Mouse (Mus musculus): ENCODE results near the gene Krba1. TPM values are rescaled to one million over a fixed set of nuclear protein-coding genes. Genes with fewer than 3 reads are reported as not detected.
A peak's percentile ranks its signal among the peaks of the same experiment; 100 is the strongest.

The Krba1 gene
- total and polyA plus RNA-seq, 2 experiments from 2014 or later, result 14.8 to 33.8 TPM

GRCm38 (mm10) chr6:48409726-48410343 is 14.4 kb downstream of the Krba1 start:
- H3K27me3 ChIP-seq (ENCODE audit: control insufficient read depth, insufficient read depth, low read length), result no peaks in the 10 kb centered on the region
- no peak for TF ChIP-seq CTCF (IDR thresholded peaks at IDR 0.05; ENCODE audit: low read depth)

GRCm38 (mm10) chr6:48410551-48410950 is 15.2 kb downstream of the Krba1 start:
- H3K4me3 ChIP-seq (ENCODE audit: low read depth, low read length), result no peak overlapping the region
- no peak for ATAC-seq (ENCODE audit: insufficient read depth, low read depth)
- H3K36me3 ChIP-seq (replicated peaks; ENCODE audit: control insufficient read depth, insufficient read depth, low read length), result peaks cover 99% of the 10 kb centered on the region
- no peaks in the 10 kb centered on the region for H3K9me3 ChIP-seq (replicated peaks; ENCODE audit: control insufficient read depth, low read length)
- H3K27ac ChIP-seq (ENCODE audit: low read depth), result peak overlapping the region; percentile 58; the same call in 1 of the 2 replicates
- no peak for DNase-seq (ENCODE audit: low spot score)
- H3K4me1 ChIP-seq (ENCODE audit: control insufficient read depth, insufficient read depth), result 0 out of 2 replicates have a peak, but pooled peaks cover 11% of the 10 kb centered on the region
- 92% methylated on average over 3 of the region's 3 CpGs for WGBS
- no peak overlapping the region for H3K4me2 ChIP-seq (ENCODE audit: low read depth, low read length)
- H3K9ac ChIP-seq (replicated peaks; ENCODE audit: low read depth, low read length), result no peak overlapping the region
- H3K27me3 ChIP-seq (ENCODE audit: control insufficient read depth, insufficient read depth, low read length), result no peaks in the 10 kb centered on the region
- TF ChIP-seq EP300 (IDR thresholded peaks at IDR 0.05; ENCODE audit: low read depth) (no peak), CTCF (IDR thresholded peaks at IDR 0.05; ENCODE audit: low read depth) (no peak)

More at GRCm38 (mm10) chr6:48409726-48410343, 14.4 kb downstream of the Krba1 start:
- peaks cover 98% of the 10 kb centered on the region for H3K36me3 ChIP-seq (replicated peaks; ENCODE audit: control insufficient read depth, insufficient read depth, low read length)
- no peak overlapping the region for H3K4me2 ChIP-seq (ENCODE audit: low read depth, low read length)
- DNase-seq (ENCODE audit: low spot score) (no peak), ATAC-seq (ENCODE audit: insufficient read depth, low read depth) (no peak)
- H3K4me1 ChIP-seq (ENCODE audit: control insufficient read depth, insufficient read depth), result 0 out of 2 replicates have a peak, but pooled peaks cover 11% of the 10 kb centered on the region
- no peak overlapping the region for H3K9ac ChIP-seq (replicated peaks; ENCODE audit: low read depth, low read length)
- H3K9me3 ChIP-seq (replicated peaks; ENCODE audit: control insufficient read depth, low read length), result no peaks in the 10 kb centered on the region
- WGBS, result 92% methylated on average over 4 of the region's 4 CpGs
- H3K27ac ChIP-seq (ENCODE audit: low read depth), result no peak overlapping the region
- no peak overlapping the region for H3K4me3 ChIP-seq (ENCODE audit: low read depth, low read length)

GRCm38 (mm10) chr6:48411193-48412092 is 16.1 kb downstream of the Krba1 start:
- H3K27ac ChIP-seq (ENCODE audit: low read depth), result peak overlapping the region; percentile 58
- H3K4me2 ChIP-seq (ENCODE audit: low read depth, low read length), result no peak overlapping the region
- 58% methylated on average over 6 of the region's 6 CpGs for WGBS
- peaks cover 99% of the 10 kb centered on the region for H3K36me3 ChIP-seq (replicated peaks; ENCODE audit: control insufficient read depth, insufficient read depth, low read length)
- ATAC-seq (ENCODE audit: insufficient read depth, low read depth) (peak; percentile 87), DNase-seq (ENCODE audit: low spot score) (peak; percentile 75)
- H3K4me3 ChIP-seq (ENCODE audit: low read depth, low read length), result no peak overlapping the region
- no peak for TF ChIP-seq EP300 (IDR thresholded peaks at IDR 0.05; ENCODE audit: low read depth)
- TF ChIP-seq CTCF (IDR thresholded peaks at IDR 0.05; ENCODE audit: low read depth), result no peak
- 0 out of 2 replicates have a peak, but pooled peaks cover 11% of the 10 kb centered on the region for H3K4me1 ChIP-seq (ENCODE audit: control insufficient read depth, insufficient read depth)
- H3K9ac ChIP-seq (replicated peaks; ENCODE audit: low read depth, low read length), result no peak overlapping the region
- H3K27me3 ChIP-seq (ENCODE audit: control insufficient read depth, insufficient read depth, low read length), result no peaks in the 10 kb centered on the region
- H3K9me3 ChIP-seq (replicated peaks; ENCODE audit: control insufficient read depth, low read length), result no peaks in the 10 kb centered on the region

GRCm38 (mm10) chr6:48412147-48412546 is 16.8 kb downstream of the Krba1 start:
- H3K27ac ChIP-seq (ENCODE audit: low read depth), result peak overlapping the region; percentile 58

GRCm38 (mm10) chr6:48412662-48413061 is 17.3 kb downstream of the Krba1 start:
- H3K27me3 ChIP-seq (ENCODE audit: control insufficient read depth, insufficient read depth, low read length), result no peaks in the 10 kb centered on the region
- no peak overlapping the region for H3K4me2 ChIP-seq (ENCODE audit: low read depth, low read length)
- 0 out of 2 replicates have a peak, but pooled peaks cover 11% of the 10 kb centered on the region for H3K4me1 ChIP-seq (ENCODE audit: control insufficient read depth, insufficient read depth)
- H3K27ac ChIP-seq (ENCODE audit: low read depth), result no peak overlapping the region
- ATAC-seq (ENCODE audit: insufficient read depth, low read depth) (no peak), DNase-seq (ENCODE audit: low spot score) (no peak)
- TF ChIP-seq CTCF (IDR thresholded peaks at IDR 0.05; ENCODE audit: low read depth), result no peak
- no peak for TF ChIP-seq EP300 (IDR thresholded peaks at IDR 0.05; ENCODE audit: low read depth)
- H3K36me3 ChIP-seq (replicated peaks; ENCODE audit: control insufficient read depth, insufficient read depth, low read length), result peaks cover 99% of the 10 kb centered on the region
- no peak overlapping the region for H3K4me3 ChIP-seq (ENCODE audit: low read depth, low read length)
- no peaks in the 10 kb centered on the region for H3K9me3 ChIP-seq (replicated peaks; ENCODE audit: control insufficient read depth, low read length)
- WGBS, result 88% methylated on average over 3 of the region's 3 CpGs
- H3K9ac ChIP-seq (replicated peaks; ENCODE audit: low read depth, low read length), result no peak overlapping the region

More at GRCm38 (mm10) chr6:48412147-48412546, 16.8 kb downstream of the Krba1 start:
- H3K9ac ChIP-seq (replicated peaks; ENCODE audit: low read depth, low read length), result no peak overlapping the region
- H3K9me3 ChIP-seq (replicated peaks; ENCODE audit: control insufficient read depth, low read length), result no peaks in the 10 kb centered on the region
- 0 out of 2 replicates have a peak, but pooled peaks cover 11% of the 10 kb centered on the region for H3K4me1 ChIP-seq (ENCODE audit: control insufficient read depth, insufficient read depth)
- ATAC-seq (ENCODE audit: insufficient read depth, low read depth) (no peak), DNase-seq (ENCODE audit: low spot score) (no peak)
- TF ChIP-seq EP300 (IDR thresholded peaks at IDR 0.05; ENCODE audit: low read depth), result no peak
- no peak for TF ChIP-seq CTCF (IDR thresholded peaks at IDR 0.05; ENCODE audit: low read depth)
- H3K36me3 ChIP-seq (replicated peaks; ENCODE audit: control insufficient read depth, insufficient read depth, low read length), result peaks cover 99% of the 10 kb centered on the region
- H3K27me3 ChIP-seq (ENCODE audit: control insufficient read depth, insufficient read depth, low read length), result no peaks in the 10 kb centered on the region
- WGBS, result 72% methylated on average over 4 of the region's 4 CpGs
- no peak overlapping the region for H3K4me2 ChIP-seq (ENCODE audit: low read depth, low read length)
- no peak overlapping the region for H3K4me3 ChIP-seq (ENCODE audit: low read depth, low read length)
